Mouse (Mus musculus) intestine, postnatal 0 days (tissue): ENCODE measurements around the gene Mymx. TPM values are rescaled to one million over a fixed set of nuclear protein-coding genes. Genes with fewer than 3 reads are reported as not detected.
"Not testable (repeated sequence)": the region's sequence is repeated elsewhere in the genome, so short reads cannot be mapped to it uniquely, and the experiment has no call there.

ENCODE experiments used
- ATAC-seq: fragments of 200-750 bp; cut with Nextera tagmentation; 2 replicates; pipeline ENCODE4 v1.8.0; 2017; ENCODE audit warnings: mild to moderate bottlenecking, moderate TSS enrichment, moderate library complexity
- H3K27ac ChIP-seq: fragments of 300-500 bp; sonication (generic); 2 replicates; pipeline ENCODE4 v1.5.1; 2014; ENCODE audit warnings: mild to moderate bottlenecking, low read depth, low read length, moderate library complexity
- H3K27me3 ChIP-seq: fragments of 300-500 bp; sonication (generic); replicated peaks from 2 replicates; pipeline ENCODE4 v1.6.1; 2014; ENCODE audit warnings: low read length, mixed read lengths; ENCODE audit not compliant: control insufficient read depth, insufficient read depth
- H3K36me3 ChIP-seq: fragments of 300-500 bp; sonication (generic); 2 replicates; pipeline ENCODE4 v1.6.1; 2014; ENCODE audit warnings: mild to moderate bottlenecking, moderate library complexity; ENCODE audit not compliant: control insufficient read depth, insufficient read depth
- H3K4me1 ChIP-seq: fragments of 300-500 bp; sonication (generic); replicated peaks from 2 replicates; pipeline ENCODE4 v1.6.1; 2014; ENCODE audit warnings: antibody characterized with exemption, low read length, mixed read lengths; ENCODE audit not compliant: control insufficient read depth, insufficient read depth
- H3K4me2 ChIP-seq: fragments of 300-500 bp; sonication (generic); replicated peaks from 2 replicates; pipeline ENCODE4 v1.6.1; 2014; ENCODE audit warnings: low read depth, mild to moderate bottlenecking, moderate library complexity
- H3K4me3 ChIP-seq: fragments of 300-500 bp; sonication (generic); 2 replicates; pipeline ENCODE4 v1.5.1; 2014; ENCODE audit warnings: low read depth, low read length
- H3K9ac ChIP-seq: fragments of 300-500 bp; sonication (generic); 2 replicates; pipeline ENCODE4 v1.6.1; 2014; ENCODE audit warnings: mild to moderate bottlenecking, low read depth, low read length
- H3K9me3 ChIP-seq: fragments of 300-500 bp; sonication (generic); 2 replicates; pipeline ENCODE4 v1.6.1; 2016; ENCODE audit warnings: mixed run types; ENCODE audit not compliant: control insufficient read depth
- CTCF ChIP-seq: sonication (generic); IDR thresholded peaks from 2 replicates; pipeline ENCODE4 v1.5.1; 2016; ENCODE audit warnings: low read depth, mild to moderate bottlenecking, control low read depth, antibody characterized with exemption, moderate library complexity
- WGBS: fragments of 180-500 bp; shearing (Covaris S2); extraction: QIAGEN DNeasy Blood & Tissue Kit; methylation state at CpG from one replicate; pipeline ENCODE4 v1.1.7; 2014; 5-methylcytosine and 5-hydroxymethylcytosine counted together
- polyA plus RNA-seq: library from polyadenylated mRNA; unstranded; fragments of >200 nt; fragmentation: Nextera tagmentation; extraction: Ambion mirVana; gene quantifications from 2 replicates; pipeline ENCODE4 v1.2.1, GENCODE M21; 2015

The Mymx gene
- polyA plus RNA-seq, 1 experiment from 2014 or later, result 0.34 TPM

- TF ChIP-seq CTCF, result 0 out of 2 replicates have a peak, but pooled peaks have one; percentile 1
- H3K4me1 ChIP-seq, result peaks cover 8% of the 10 kb centered on the region; the same call in 1 of the 2 replicates
- no peak; the same call in 1 of the 2 replicates for ATAC-seq
- H3K4me2 ChIP-seq, result no peak overlapping the region
- H3K9ac ChIP-seq, result no peak overlapping the region
- H3K27me3 ChIP-seq, result no peaks in the 10 kb centered on the region
- no peak overlapping the region for H3K27ac ChIP-seq
- WGBS, result 62% methylated on average over 6 of the region's 6 CpGs
- H3K36me3 ChIP-seq, result no peaks in the 10 kb centered on the region
- no peak overlapping the region for H3K4me3 ChIP-seq
- H3K9me3 ChIP-seq, result no peaks in the 10 kb centered on the region
These were observed 30.0 kb upstream of the Mymx start for GRCm38 (mm10) chr17:45631940-45632339.

GRCm38 (mm10) chr17:45630992-45631391, 29.1 kb upstream of the Mymx start:
- no peak for TF ChIP-seq CTCF
- H3K9ac ChIP-seq, result no peak overlapping the region
- peaks cover 11% of the 10 kb centered on the region; the same call in 1 of the 2 replicates for H3K4me1 ChIP-seq
- no peaks in the 10 kb centered on the region for H3K9me3 ChIP-seq
- ATAC-seq, result no peak
- H3K27ac ChIP-seq, result no peak overlapping the region
- no peak overlapping the region for H3K4me3 ChIP-seq
- WGBS, result 70% methylated on average over 3 of the region's 3 CpGs
- no peaks in the 10 kb centered on the region for H3K27me3 ChIP-seq
- no peak overlapping the region for H3K4me2 ChIP-seq
- H3K36me3 ChIP-seq, result no peaks in the 10 kb centered on the region

DNA sequence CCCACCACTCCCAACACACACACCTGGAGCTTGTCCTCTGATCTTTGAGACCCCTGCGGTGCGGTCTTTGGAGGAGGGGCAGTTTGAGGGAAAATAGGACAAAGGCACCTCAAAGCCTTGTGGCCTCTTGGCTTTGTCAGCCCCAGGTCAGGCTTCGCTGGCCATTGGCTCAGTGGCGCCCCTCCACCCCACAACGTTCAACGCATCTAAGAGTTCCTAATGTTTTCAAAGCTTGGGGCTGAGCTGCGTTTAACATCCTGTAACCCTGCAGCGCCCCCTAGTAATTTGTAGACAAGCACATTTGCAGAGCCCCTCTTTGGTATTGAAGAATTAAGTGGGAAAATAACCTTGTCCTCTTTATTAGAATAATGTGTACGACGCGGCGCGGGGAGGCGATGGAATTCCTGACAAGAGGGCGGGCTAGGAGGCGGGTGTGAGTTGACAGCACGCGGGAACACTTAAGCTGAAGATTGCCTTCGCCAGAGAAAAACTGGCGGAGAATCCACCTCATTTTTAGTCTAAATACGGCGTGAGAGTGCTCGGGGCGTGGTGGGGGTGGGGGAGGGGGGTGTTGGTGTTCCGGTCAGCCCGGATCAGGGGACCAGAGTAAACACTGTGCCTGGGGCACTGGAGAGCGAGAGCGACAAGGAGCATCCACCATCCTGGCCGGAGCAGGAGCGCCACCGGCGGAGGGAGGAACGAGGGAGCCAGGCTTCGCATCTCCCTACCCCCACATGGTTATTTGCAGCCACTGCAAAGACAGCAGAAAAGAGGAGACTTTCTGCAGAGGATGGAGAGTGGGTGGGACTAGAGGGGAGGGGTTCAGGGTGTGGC, 28.2 kb upstream of the Mymx start:
- WGBS, result 3% methylated on average over 34 of the region's 34 CpGs
- no peak overlapping the region for H3K27ac ChIP-seq
- H3K4me1 ChIP-seq, result peaks cover 11% of the 10 kb centered on the region; the same call in 1 of the 2 replicates
- TF ChIP-seq CTCF, result peak; percentile 79
- 0 out of 2 replicates have a peak overlapping the region, but pooled peaks have one; percentile 19 for H3K9ac ChIP-seq
- H3K9me3 ChIP-seq, result no peaks in the 10 kb centered on the region
- H3K27me3 ChIP-seq, result no peaks in the 10 kb centered on the region
- peak overlapping the region; percentile 70 for H3K4me2 ChIP-seq
- no peaks in the 10 kb centered on the region for H3K36me3 ChIP-seq
- peak; percentile 16; the same call in 1 of the 2 replicates for ATAC-seq
- H3K4me3 ChIP-seq, result peak overlapping the region; percentile 25

DNA sequence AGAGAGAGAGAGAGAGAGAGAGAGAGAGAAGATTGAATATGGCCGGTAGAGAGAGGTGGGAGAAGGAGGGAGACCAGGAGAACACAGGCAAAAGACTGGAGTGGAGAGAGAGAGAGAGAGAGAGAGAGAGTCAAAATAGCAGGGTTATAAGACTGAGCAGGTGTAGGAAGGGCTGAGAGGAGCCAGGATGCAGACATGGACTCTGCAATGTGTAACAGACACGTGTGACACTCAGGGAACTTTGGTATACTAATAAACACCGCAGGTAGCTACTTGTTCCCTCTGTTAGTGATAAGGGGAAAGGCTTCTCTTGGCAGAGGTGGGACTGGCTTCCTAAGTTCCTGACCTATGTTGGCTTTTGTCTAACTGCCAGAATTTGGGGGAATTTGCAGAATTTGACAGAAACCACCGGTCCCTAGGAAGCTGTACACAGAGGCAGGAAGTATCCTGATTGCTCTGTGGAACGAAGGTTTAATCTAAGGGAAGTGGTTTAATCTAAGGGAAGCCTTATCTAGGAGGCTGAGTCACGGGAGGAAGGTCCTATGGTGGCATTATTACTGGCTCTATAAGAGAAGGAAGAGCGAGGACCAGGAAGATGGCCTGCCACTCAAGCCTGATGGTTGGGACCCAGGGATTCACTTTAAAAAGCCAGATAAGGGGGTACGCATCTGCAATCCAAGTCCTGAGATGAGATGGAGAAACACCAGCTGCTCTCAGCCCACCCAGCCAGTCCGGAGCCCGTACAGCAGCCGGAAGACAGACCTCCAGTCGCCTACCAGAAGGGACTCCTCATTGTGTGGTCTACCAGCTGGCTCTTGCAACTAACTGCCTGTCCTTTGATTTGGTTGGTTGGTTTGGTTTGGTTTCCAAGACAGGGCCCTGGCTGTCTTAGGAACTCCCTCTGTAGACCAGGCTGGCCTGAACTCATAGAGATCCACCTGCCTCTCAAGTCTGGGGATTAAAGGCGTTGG, 27.3 kb upstream of the Mymx start:
- Histone ChIP-seq H3K4me2 (peak overlapping the region; percentile 70), H3K4me1 (peaks cover 11% of the 10 kb centered on the region; the same call in 1 of the 2 replicates), H3K9me3 (no peaks in the 10 kb centered on the region), H3K27ac (peak overlapping the region; percentile 5; the same call in 1 of the 2 replicates), H3K4me3 (no peak overlapping the region), H3K36me3 (no peaks in the 10 kb centered on the region), H3K27me3 (no peaks in the 10 kb centered on the region), H3K9ac (no peak overlapping the region)
- peak; percentile 58 for ATAC-seq
- 37% methylated on average over 13 of the region's 13 CpGs for WGBS
- no peak for TF ChIP-seq CTCF

GRCm38 (mm10) chr17:45628160-45628559, 26.3 kb upstream of the Mymx start:
- Histone ChIP-seq H3K36me3 (no peaks in the 10 kb centered on the region), H3K9me3 (no peaks in the 10 kb centered on the region), H3K27ac (no peak overlapping the region), H3K4me2 (no peak overlapping the region), H3K4me3 (no peak overlapping the region), H3K4me1 (peaks cover 11% of the 10 kb centered on the region; the same call in 1 of the 2 replicates), H3K9ac (no peak overlapping the region), H3K27me3 (no peaks in the 10 kb centered on the region)
- ATAC-seq, result no peak
- TF ChIP-seq CTCF, result no peak
- WGBS, result 51% methylated on average over 3 of the region's 3 CpGs

DNA sequence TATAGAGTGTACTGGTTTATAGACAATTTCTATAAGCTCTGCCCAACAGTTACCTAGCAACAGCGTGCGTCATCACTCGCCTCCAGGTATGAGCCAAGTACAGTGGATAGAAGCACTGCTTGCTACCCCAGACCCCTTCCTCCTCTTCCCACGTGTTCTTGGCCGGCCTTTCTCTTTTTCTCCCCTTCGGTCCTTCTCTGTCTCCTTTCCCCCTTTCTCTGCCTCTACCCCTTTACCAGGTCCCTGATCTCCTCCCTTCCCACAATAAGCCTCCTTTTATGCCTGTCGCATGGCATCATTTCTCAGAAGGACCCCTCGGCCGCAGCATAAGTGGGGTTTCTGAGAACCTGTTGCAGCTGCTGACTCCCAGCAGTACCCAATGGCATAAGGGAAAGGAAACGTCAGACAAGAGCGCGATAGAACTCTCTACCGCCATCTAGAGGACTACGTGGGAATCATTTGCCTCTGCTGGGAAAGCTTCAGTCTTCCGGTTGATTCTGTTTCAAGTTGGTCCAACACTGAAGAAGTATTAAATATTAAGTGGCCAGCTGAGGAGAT, 24.8 kb upstream of the Mymx start:
- Histone ChIP-seq H3K9me3 (no peaks in the 10 kb centered on the region), H3K9ac (no peak overlapping the region), H3K4me3 (no peak overlapping the region), H3K4me1 (peaks cover 11% of the 10 kb centered on the region; the same call in 1 of the 2 replicates), H3K36me3 (no peaks in the 10 kb centered on the region), H3K27ac (no peak overlapping the region), H3K4me2 (peak overlapping the region; percentile 46), H3K27me3 (no peaks in the 10 kb centered on the region)
- TF ChIP-seq CTCF, result peak; percentile 93
- 27% methylated on average over 15 of the region's 15 CpGs for WGBS
- ATAC-seq, result no peak

GRCm38 (mm10) chr17:45623425-45623824, 21.5 kb upstream of the Mymx start:
- not testable (repeated sequence) for H3K27me3 ChIP-seq, H3K27ac ChIP-seq, ATAC-seq, H3K4me2 ChIP-seq, H3K4me3 ChIP-seq, H3K9me3 ChIP-seq, H3K4me1 ChIP-seq, H3K9ac ChIP-seq, H3K36me3 ChIP-seq
- WGBS, result 88% methylated on average over 8 of the region's 8 CpGs
